Mouse (Mus musculus) limb, embryonic 15.5 days (tissue): ENCODE results near the gene Tmem217. TPM values are rescaled to one million over a fixed set of nuclear protein-coding genes. Genes with fewer than 3 reads are reported as not detected.

Source experiments
- ATAC-seq: fragments of 200-750 bp; cut with Nextera tagmentation; 2 replicates; pipeline ENCODE4 v1.8.0; 2017; ENCODE audit warnings: low read depth, moderate TSS enrichment; ENCODE audit not compliant: insufficient number of reproducible peaks, low FRiP score, low TSS enrichment
- H3K27ac ChIP-seq: fragments of 300-500 bp; sonication (generic); 2 replicates; pipeline ENCODE4 v1.5.1; 2015; ENCODE audit warnings: moderate library complexity, mild to moderate bottlenecking, inconsistent platforms
- H3K27me3 ChIP-seq: fragments of 300-500 bp; sonication (generic); 2 replicates; pipeline ENCODE4 v1.6.1; 2015; ENCODE audit warnings: inconsistent platforms
- H3K36me3 ChIP-seq: fragments of 300-500 bp; sonication (generic); 2 replicates; pipeline ENCODE4 v1.6.1; 2015; ENCODE audit warnings: inconsistent platforms
- H3K4me1 ChIP-seq: fragments of 300-500 bp; sonication (generic); 2 replicates; pipeline ENCODE4 v1.6.1; 2015; ENCODE audit warnings: inconsistent platforms
- H3K4me2 ChIP-seq: fragments of 300-500 bp; sonication (generic); 2 replicates; pipeline ENCODE4 v1.6.1; 2015; ENCODE audit warnings: mild to moderate bottlenecking, inconsistent platforms
- H3K4me3 ChIP-seq: fragments of 300-500 bp; sonication (generic); 2 replicates; pipeline ENCODE4 v1.5.1; 2015; ENCODE audit warnings: mild to moderate bottlenecking, inconsistent platforms
- H3K9ac ChIP-seq: fragments of 300-500 bp; sonication (generic); 2 replicates; pipeline ENCODE4 v1.6.1; 2015; ENCODE audit warnings: inconsistent platforms
- H3K9me3 ChIP-seq: fragments of 300-500 bp; sonication (generic); 2 replicates; pipeline ENCODE4 v1.6.1; 2016; ENCODE audit warnings: inconsistent platforms
- WGBS: fragments of 180-500 bp; shearing (Covaris S2); methylation state at CpG from one replicate; pipeline ENCODE4 v1.1.7; 2015; 5-methylcytosine and 5-hydroxymethylcytosine counted together
- microRNA-seq: library from miRNA; unstranded; fragments of <30 nt; microRNA quantifications from one replicate; pipeline ENCODE4, GENCODE M21; 2016
- polyA plus RNA-seq: library from polyadenylated mRNA; unstranded; fragments of >200 nt; fragmentation: Nextera tagmentation; extraction: Ambion mirVana; gene quantifications from 2 replicates; pipeline ENCODE4 v1.2.1, GENCODE M21; 2015

The Tmem217 gene
- polyA plus RNA-seq, 1 experiment from 2014 or later = 1.1 TPM

DNA sequence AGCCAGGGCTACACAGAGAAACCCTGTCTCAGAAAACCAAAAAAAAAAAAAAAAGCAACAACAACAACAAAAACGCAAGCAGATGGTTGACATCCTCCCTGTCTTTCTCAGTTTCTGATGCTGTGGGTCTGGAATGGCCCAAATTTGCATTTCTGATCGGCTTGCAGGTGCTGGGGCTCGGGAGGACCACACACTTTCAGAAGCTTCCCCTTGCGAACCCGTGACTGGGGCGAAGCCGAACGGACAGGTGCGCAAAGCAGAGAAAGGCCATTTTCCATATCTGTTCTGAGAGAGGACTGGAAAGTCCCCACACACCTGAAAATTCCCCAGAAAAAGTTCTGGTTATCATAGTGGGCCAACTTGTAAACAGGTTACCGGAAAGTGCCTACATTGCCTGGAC lies 74.8 kb downstream of the Tmem217 start:
- no peak for ATAC-seq
- H3K27ac ChIP-seq = no peak overlapping the region
- H3K4me2 ChIP-seq = no peak overlapping the region
- no peaks in the 10 kb centered on the region for H3K27me3 ChIP-seq
- WGBS = 91% methylated on average over 10 of the region's 10 CpGs
- H3K4me1 ChIP-seq = no peaks in the 10 kb centered on the region
- H3K9me3 ChIP-seq = 0 out of 2 replicates have a peak, but pooled peaks cover under 1% of the 10 kb centered on the region
- H3K9ac ChIP-seq = no peak overlapping the region
- no peaks in the 10 kb centered on the region for H3K36me3 ChIP-seq
- H3K4me3 ChIP-seq = no peak overlapping the region

GRCm38 (mm10) chr17:29476461-29476860 lies 75.7 kb downstream of the Tmem217 start:
- Histone ChIP-seq H3K9me3 (no peaks in the 10 kb centered on the region), H3K9ac (no peak overlapping the region), H3K4me2 (no peak overlapping the region), H3K27me3 (no peaks in the 10 kb centered on the region), H3K4me3 (no peak overlapping the region), H3K4me1 (no peaks in the 10 kb centered on the region), H3K27ac (no peak overlapping the region), H3K36me3 (no peaks in the 10 kb centered on the region)
- WGBS = 78% methylated on average over 4 of the region's 4 CpGs
- ATAC-seq = no peak

Small RNA genes lying within 50 kb of the gene (microRNA-seq; reads per million reads assigned to microRNA genes)
- gene Mir7667 = not detected

Other genes starting within 250 kb of the Tmem217 start
- gene Pi16, start 234.7 kb downstream of the Tmem217 start, polyA plus RNA-seq = 6.5 and 8.0 TPM in 2 replicates
- gene Mtch1, start 204.5 kb downstream of the Tmem217 start, polyA plus RNA-seq = 267 and 334 TPM in 2 replicates
- gene Fgd2, start 191.5 kb downstream of the Tmem217 start, polyA plus RNA-seq = 8.5 and 9.7 TPM in 2 replicates
- 20.0 and 21.6 TPM in 2 replicates for gene Pim1, start 61.6 kb downstream of the Tmem217 start, polyA plus RNA-seq
- not detected in 2 replicates for gene Gm17657, start 2.7 kb downstream of the Tmem217 start, polyA plus RNA-seq
- 13.4 and 14.7 TPM in 2 replicates for gene Tbc1d22b, start 2.6 kb downstream of the Tmem217 start, polyA plus RNA-seq
- 67.3 and 68.8 TPM in 2 replicates for gene Rnf8, start 62.4 kb upstream of the Tmem217 start, polyA plus RNA-seq
- 2.5 and 2.8 TPM in 2 replicates for gene Gm28043, start 62.5 kb upstream of the Tmem217 start, polyA plus RNA-seq
- 100 and 110 TPM in 2 replicates for gene Cmtr1, start 108.2 kb upstream of the Tmem217 start, polyA plus RNA-seq
- 10.0 and 10.7 TPM in 2 replicates for gene Ccdc167, start 164.7 kb upstream of the Tmem217 start, polyA plus RNA-seq